Mouse (Mus musculus): ENCODE data around the gene Ctdsp1.
"Not testable (repeated sequence)": the region's sequence is repeated elsewhere in the genome, so short reads cannot be mapped to it uniquely, and the experiment has no call there.

The Ctdsp1 gene

DNA sequence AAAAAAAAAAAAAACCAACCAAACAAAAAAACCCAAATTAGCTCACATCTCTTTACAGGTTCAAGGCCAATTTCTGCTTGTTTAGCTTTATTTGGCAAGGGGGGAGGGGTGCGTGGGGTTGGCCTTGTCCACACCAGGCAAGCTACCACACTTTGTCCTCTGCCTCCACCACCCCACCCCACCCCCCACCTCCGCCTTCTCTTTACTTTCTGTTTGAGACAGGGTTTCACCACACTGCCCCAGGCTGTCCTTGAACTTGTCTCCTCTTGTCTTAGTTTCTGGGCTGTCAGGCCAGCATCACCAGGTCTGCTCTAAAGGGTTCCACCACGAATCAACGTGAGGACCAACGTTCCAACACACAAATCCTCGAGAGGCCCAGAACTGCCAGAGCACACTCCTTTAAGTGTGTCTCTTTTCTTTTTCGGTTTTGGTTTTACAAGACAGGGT is 12.2 kb upstream of the Ctdsp1 start:
- DNase-seq: no peak

DNA sequence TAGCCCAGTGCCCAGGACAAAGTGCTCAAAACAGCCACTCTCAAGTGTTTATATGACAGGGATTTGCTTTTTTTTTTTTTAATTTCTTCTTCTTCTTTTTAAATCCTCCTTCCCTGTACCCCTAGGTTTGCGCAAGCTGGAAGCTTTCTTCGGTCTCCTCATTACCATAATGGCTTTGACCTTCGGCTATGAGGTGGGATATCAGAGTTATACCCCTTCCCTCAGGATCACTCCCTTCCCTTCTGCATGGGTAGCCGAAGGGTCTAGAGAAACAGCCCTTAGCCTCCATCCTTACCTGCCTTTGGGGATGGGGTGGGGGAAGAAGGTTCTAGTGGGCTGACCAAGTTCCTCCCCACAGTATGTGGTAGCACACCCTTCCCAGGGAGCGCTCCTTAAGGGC is 10.8 kb upstream of the Ctdsp1 start:
- DNase-seq: no peak

DNA sequence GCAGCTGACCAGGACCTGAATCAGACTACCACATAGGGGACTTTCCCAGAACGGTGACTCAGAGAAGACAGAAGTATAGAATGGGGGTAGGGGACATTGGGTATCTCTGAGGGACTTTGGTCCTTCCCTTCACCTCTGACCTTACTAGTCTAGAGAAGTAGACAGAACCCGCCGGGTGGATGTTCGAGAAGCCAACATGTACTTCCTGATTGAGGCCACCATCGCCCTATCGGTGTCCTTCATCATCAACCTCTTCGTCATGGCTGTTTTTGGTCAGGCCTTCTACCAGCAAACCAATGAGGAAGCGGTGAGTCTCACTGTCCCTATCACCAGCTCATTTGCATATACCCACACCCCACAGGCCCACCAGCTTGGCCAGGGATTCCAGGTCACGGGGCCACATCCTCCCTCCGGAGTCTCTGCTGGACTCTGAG is 9.7 kb upstream of the Ctdsp1 start:
- no peak for DNase-seq

DNA sequence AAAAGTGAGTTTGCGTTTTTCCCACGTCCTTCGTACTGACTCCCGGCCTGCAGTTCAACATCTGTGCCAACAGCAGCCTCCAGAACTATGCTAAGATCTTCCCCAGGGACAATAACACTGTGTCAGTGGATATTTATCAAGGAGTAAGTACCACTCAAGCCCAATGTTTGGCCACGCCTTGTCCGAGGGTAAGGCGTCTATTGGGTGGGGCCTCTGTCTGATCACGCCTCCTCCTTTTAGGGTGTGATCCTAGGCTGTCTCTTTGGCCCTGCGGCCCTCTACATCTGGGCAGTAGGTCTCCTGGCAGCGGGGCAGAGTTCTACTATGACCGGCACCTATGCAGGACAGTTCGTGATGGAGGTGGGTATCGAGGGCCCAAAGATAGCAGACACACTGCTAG is 7.9 kb upstream of the Ctdsp1 start:
- DNase-seq: no peak

DNA sequence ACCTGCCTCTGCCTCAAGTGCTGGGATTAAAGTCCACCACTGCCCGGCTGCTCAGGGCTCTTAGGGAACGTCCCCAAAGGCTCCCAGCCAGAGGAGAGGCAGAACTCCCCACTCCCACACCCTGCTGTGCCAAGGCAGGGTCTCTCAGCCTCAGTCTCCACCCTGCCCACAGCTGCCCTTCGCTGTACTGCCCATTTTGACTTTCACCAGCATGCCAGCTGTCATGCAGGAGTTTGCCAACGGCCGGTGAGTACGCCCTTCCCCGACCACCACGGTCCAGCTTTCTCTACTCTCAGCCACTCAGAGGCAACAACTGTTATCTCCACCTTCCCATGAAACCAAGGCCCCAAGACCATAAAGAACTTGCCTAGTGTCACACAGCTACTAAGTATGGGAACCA is 6.8 kb upstream of the Ctdsp1 start:
- DNase-seq: no peak

DNA sequence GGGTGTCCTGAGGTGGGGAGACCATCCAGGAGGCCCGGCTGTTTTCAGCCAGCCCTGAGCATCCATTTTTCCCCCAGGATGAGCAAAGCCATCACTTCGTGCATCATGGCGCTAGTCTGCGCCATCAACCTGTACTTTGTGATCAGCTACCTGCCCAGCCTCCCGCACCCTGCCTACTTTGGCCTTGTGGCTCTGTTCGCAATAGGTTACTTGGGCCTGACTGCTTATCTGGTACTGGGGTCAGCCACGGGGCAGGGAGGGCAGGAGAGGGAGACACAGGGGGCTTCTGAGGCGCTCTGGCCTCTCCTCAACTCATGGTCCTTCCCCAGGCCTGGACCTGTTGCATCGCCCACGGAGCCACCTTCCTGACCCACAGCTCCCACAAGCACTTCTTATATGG is 6.2 kb upstream of the Ctdsp1 start:
- no peak for DNase-seq

DNA sequence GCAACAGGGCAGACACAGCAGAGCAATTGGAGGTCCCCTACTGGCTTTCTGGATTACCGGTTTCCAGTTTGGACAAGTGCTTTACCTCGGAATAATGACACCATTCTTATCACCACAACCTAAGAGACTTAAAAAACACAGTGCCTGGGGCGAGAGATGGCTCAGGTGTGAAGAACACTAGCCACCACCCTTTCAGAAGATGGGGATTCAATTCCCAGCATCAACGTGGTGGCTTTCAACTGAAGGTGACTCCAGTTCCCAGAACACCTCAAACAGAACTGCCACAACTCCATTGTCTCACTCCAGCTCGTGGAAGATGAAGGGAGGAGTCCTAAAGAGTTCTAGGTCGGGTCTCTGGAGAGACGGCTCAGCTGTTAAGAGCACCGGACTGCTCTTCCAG is 5.8 kb upstream of the Ctdsp1 start:
- DNase-seq: no peak

DNA sequence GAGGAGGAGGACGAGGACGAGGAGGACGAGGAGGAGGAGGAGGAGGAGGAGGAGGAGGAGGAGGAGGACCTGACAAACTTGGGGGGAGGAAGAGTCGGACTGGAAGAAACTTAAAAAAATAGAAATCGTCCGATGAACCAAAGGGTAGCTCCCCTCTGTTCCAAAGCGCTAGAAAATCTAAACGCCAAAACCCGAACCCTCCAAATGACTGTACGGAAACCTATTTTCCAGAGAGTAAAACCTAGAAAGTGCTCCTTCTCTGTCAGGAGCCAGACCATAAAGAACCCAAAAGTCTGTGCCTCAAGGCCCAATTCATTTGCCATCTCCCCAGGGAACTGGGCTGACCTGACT is 5.0 kb upstream of the Ctdsp1 start:
- DNase-seq: no peak

DNA sequence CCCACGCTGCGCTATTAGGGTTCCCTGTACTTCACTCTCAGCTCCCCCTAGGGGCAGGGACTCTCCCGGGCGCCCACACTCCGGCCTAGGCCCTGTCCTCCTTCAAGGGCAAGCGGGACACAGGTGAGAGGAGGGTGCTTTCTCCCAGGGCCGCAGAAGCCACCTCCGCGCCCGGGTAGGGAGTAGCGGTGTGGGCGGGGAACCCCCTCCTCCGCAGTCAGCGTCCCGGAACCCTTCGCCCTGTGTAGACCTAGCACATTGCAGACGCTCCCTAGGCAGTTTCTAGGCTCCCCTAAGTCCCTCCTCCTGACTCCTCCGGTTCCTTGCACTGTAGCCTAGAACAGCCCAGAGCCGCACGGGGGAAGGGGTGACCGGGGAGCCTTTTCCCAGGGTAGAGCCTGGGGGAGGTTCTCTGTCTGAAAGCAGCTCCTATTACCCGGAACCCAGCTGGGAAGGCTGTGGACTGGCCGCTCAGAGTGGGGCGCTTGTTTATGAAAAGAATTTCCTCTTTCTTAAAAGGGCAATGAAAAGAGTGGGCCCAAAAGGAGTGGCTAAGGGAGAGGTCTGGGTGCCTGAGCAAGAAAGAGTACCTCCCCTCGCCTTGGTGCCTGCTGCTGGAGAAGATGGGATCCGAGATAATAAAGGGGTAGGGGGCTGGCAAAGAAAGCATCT is 4.5 kb upstream of the Ctdsp1 start:
- peak; percentile 95 for DNase-seq

DNA sequence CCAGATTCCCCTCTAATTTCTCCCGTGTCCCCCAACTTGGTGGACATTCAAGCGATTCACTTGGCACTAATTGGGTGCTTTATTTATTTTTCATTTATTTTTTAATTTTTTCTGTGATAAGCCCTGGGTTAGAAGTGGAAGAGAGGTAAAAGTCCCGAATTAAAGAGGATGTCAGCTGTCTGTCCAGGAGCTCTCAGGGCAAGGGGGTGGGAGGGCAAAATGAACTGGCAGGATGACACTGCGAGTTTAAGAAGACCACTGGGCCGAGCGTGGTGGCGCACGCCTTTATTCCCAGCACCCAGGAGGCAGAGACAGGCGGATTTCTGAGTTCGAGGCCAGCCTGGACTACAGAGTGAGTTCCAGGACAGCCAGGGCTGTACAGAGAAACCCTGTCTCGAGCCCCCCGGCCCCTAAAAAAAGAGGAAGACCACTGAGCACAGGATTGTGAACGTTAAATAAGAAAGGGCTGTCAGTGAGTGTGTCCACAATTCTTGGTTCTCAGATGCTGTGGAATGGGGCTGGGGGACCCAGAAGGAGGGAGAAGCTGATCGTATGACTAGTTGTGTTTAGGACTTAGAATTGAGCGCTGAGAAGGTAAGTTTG is 3.8 kb upstream of the Ctdsp1 start:
- no peak for DNase-seq

DNA sequence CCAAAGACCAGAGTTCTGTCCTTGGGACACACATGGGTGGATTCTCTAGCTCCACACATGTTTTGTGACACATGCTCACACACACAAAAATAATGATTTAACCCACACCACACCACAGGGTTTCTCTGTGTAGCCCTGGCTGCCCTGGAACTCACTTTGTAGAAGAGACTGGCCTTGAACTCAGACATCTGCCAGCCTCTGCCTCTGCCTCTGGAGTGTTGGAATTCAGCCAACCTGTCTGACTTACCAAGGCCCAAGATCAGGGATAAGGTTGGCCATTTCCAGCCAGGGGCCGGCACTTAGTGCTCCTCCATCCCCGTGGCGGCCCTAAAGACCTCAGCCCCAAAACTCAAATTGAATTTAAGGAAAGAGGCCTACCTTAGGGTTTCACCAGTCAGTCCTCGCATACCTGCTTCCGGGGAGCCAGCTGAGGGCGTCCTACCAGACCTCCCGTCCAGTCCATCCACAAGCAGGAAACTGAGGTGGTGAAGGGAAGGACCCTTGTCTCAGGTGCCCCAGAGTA is 2.9 kb upstream of the Ctdsp1 start:
- DNase-seq: no peak

DNA sequence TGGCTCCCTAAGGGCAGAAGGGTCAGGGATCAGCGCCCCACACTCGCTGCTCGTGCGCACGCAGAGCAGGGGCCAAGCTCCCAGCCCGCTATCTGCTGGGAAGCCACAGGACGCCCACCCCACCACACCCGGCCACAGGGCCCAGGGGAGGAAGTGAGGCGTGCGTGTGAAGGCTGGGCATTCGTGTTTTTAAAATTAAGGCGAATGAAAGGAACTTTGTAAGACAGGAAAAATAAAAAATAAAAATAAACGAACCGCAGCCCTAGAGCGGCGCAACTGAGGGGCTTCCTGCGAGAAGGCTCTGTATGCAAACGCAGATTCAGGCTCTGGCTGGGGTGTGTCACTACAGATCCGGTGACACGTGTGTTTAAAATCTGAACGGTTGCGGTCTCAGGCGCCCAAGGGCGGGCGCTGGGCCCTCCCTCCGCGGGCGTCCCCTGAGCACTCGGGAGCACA is 1.4 kb upstream of the Ctdsp1 start:
- DNase-seq: peak; percentile 57

DNA sequence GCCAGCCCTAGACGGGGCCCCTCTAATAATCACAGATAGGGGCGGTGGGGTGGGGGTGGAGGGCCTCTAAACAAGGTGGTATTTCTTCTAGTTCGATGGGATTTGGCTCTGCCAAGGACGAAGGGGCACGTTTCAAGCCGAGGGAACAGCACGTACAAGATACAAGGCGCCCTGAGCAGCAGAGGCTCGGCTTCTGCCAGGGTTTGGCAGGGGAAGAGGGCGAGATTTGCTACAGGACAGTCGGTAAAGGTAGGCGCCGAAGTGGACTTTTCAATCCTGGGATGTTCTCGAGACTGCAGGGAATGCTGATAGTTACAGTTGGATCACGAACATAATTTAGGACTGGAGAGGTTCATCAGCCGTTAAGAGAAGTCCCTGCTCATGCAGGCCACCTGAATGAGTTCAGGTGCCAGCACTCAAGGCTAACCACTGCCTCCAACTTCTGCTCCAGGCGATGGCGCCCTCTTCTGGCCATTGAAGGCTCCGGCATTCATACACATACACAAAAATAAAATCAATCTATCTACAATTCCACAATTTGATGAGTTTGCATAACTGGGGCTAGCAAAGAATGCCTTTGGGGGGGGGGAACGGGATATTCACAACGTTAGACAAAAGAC is 912 bp upstream of the Ctdsp1 start:
- DNase-seq: peak; percentile 83

DNA sequence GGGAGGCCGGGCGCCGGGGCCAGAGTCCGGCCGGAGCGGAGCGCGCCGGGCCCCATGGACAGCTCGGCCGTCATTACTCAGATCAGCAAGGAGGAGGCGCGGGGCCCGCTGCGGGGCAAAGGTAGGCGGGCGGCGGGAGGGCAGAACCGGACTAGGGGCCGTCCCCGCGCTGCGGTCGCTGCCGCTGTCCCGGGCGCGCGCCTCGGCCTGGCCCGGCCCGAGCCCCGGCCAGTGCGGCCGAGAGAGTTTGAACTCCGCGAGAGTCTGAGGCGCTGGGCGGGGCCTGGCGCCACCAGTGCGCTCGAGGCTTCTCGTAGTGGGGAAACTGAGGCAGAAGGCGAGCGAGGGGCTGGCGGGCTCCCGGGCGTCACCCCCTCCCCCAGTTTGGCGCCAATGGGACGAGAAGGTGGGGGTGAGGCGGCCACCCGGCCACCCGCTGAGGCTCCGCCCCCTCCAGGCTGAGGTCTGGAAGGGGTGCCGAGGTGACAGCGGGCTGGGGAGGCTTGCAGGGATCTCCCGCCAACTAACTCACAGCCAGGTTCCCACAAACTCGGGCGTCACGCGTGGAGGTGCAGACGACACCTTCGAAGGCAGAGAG is 634 bp downstream of the Ctdsp1 start:
- DNase-seq: peak; percentile 90

DNA sequence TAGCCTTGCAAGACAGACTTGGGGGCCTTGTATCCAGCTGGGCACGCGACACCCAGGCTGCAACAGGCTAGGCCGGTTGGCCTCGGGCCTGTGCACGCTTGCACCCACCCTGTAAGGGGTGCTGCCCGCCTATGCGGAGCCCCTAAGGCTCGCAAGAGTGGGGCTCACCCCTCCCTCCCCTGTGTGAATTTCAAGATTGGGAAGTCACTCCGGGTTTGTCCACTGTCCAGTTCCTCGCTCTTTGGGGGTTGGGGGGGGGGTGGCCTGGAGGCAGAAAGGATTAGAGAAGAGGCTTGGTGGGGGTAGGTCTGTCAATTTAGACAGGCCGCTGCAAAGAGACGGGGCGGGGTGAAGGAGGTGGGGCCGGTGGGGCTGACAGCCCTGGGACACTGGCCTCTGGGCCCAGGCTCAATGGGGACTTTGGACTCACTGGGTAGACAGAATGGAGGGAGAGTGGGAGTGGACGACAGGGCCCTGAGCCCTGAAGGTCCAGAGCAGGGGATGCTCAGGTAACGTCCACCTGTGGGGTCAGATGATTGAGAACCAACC is 1.2 kb downstream of the Ctdsp1 start:
- DNase-seq: peak; percentile 77

DNA sequence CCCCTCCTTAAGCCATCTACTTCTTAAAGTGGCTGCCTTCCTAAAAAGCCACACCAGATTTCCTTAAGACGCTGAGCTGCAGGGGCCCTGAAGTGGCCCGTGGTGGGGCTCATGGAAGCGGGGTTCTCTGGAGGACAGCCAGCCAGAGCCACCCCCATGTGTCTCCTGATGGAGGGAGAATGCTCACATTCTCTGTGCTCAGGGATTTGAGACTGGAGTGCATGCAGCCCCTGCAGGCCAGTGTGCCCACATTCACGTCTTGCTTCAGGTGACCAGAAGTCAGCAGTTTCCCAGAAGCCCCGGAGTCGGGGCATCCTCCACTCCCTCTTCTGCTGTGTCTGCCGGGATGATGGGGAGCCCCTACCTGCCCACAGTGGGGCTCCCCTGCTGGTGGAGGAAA is 1.7 kb downstream of the Ctdsp1 start:
- DNase-seq: no peak

DNA sequence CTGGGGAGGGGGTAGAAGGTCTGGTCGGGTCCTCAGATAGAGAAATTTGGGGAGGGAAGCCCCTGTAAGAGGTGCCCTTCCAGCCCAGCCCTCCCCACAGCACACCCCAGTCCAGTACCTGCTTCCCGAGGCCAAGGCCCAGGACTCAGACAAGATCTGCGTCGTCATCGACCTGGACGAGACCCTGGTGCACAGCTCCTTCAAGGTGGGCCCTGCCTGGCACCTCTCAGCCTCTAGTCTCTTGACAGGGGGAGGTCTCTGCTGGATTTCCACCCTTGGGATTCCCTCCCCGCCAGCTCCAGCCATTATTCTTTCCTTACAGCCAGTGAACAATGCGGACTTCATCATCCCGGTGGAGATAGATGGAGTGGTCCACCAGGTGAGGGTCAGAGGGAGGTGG is 2.4 kb downstream of the Ctdsp1 start:
- no peak for DNase-seq

DNA sequence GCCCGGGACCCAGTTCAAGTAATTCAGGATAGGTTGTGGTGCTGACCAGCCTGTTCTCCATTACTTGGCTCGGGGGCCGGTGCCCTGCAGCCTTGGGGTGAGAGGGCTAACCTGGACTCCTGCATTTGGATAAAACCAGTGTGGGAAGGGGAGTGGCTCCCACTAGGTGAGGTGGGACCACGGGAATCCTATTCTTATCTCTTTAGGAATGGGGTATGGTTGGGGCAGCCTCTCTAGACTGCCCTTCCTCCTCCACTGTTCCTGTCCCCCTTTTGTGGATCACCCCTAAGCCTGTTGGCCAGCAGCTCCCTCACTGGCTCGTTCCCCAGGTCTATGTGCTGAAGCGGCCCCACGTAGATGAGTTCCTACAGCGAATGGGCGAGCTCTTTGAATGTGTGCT is 3.0 kb downstream of the Ctdsp1 start:
- no peak for DNase-seq

DNA sequence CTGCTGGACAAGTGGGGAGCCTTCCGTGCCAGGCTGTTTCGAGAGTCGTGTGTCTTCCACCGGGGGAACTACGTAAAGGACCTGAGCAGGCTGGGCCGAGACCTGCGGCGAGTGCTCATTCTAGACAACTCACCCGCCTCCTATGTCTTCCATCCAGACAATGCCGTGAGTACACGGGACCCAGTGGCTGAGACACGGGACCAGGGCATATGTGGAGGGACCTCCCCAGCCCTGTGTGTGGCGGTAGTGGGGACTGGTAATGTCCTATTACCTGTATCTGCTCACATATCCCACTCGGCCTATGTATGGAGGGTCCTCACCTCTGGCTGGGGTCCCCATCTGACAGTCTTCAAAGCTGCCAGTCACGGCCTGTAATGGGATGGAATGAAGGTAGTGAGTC is 3.5 kb downstream of the Ctdsp1 start:
- no peak for DNase-seq

DNA sequence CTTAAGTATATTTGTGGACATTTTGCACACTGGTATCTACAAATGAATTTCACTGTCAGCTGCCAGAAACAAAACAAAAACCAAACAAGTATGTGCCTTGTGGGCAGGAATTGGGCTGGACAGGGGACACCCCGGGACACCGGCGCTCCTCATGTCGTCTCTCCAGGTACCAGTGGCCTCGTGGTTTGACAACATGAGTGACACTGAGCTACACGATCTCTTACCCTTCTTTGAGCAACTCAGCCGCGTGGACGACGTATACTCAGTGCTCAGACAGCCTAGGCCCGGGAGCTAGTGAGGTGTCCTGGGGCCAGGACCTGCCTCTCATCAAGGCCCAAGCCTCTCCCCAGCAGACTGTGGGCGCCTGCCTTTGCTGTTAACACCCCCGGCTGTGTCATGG is 4.0 kb downstream of the Ctdsp1 start:
- no peak for DNase-seq

DNA sequence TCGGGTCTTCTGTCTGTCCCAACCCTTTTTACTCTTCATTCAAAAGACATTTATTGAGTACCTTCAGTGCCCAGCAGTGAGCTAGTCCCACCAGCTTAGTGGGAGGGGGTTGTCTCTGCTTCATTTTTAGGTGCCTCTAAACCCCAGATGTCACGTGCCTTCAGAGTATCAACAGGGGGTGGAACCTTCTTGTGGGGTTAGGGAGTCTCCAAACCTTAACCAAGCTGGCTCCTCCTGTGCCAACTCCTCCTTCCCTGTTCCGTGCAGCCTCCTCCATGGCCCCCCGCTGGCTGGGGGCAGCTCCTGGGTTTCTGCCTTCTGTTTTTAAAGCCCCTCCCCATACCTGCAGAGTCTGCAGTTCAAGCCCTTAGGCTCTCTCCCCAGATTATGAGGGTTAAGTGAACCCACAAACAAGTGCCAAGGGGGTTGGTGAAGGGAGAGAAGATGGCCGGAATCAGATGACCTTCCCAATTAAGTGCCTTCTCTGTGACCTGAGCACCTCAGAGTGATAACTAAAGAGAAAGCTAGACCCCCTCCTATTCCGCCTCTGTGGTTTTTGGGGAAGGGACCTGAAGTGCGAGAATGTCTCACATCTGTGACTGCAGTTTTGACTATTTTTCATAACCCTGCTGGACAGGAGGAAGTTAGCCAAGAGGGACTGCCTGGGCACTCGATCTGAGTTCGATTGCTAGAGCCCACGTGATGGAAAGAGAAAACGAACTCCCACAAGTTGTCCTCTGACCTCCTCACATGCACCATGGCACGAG is 5.3 kb downstream of the Ctdsp1 start:
- not testable (repeated sequence) for DNase-seq

DNA sequence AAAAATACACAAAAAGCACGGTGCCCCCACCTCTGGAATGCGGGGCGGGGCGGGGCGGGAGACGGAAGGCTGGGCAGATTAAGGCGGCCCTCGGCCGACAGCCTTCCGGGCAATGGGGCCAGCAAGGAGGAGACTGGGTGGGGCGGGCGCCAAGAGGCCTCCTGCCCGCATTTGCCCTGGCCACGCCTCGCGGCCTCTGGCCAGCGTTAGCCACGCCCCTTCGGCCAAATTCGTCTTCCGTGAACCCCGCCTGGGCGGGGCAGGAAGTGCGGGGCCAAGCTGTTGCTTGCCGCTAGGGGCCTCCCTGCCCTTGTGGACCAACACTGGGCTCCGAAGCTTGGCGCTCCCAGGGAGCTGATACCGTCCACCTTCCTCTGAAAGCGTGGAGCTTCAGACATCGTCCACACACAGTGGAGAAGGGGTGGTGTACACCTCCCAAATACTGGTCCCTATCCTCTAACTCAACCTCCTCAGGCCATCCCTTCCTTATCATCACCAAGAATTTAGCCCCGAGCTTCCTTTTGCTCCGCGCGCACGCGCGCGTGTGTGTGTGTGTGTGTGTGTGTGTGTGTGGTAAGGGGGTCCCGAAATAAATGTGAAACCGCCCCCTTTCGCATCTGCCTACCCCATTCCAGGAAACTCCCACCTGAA is 6.1 kb downstream of the Ctdsp1 start:
- DNase-seq: peak; percentile 100

All from kidney, postnatal 10 days (tissue).